In genomic region chr13:67360131-67360744, GRCm38 (mm10) we compare ENCODE assay signal across 8 mouse cellular contexts. TPM values are rescaled to one million over a fixed set of nuclear protein-coding genes. Genes with fewer than 3 reads are reported as not detected.
DNase-seq lines count a peak whose midpoint lies in the region; ATAC-seq and TF ChIP-seq lines count a peak whose summit lies in the region.

Gene Gm28044, minus strand, starts transcription at chr13:67360536.
Gene Zfp953, minus strand, starts transcription at chr13:67360605.

- intact Hi-C loops in gastrocnemius, adult 2 months (cut with DNase I): loop anchor here (1.0 to 5.0 kb wide), 2 partner anchors 27 to 42 kb away; no protein-coding TSS in a partner anchor
- intact Hi-C loops in left cerebral cortex, adult 2 months (cut with DNase I): loop anchor here (1.0 to 2.0 kb wide), 3 partner anchors 27 to 484 kb away; partner anchors contain the start of genes Zfp457 and Zfp595

- DNase-seq in ZHBTc4 (ENCODE audit: low read depth, low spot score): peak; percentile 87
- DNase-seq in gastrocnemius, adult 2 months: peak; percentile 89
- peak; percentile 95 for DNase-seq in hindbrain, postnatal 0 days (ENCODE audit: low spot score)
- DNase-seq in left cerebral cortex, adult 2 months (ENCODE audit: extremely low spot score in 1 of 2, low spot score in 2 of 2): peak; percentile 82 to 88
- peak; percentile 93 to 98 for DNase-seq in right cerebral cortex, adult 2 months (ENCODE audit: low spot score in 2 of 2)
- DNase-seq in urinary bladder, postnatal 14 days (ENCODE audit: low spot score): peak; percentile 92

- ATAC-seq in common myeloid progenitor, adult 5-6 weeks (replicated peaks; ENCODE audit: low read depth, poor library complexity, severe bottlenecking): peak; percentile 97
- ATAC-seq in hindbrain, postnatal 0 days: peak; percentile 95
- peak; percentile 94 for ATAC-seq in megakaryocyte, adult 5-6 weeks (ENCODE audit: poor library complexity, severe bottlenecking)

- H3K4me3 ChIP-seq in gastrocnemius, adult 2 months: peak within 1 kb of the TSS; percentile 90
- H3K4me3 ChIP-seq in hindbrain, postnatal 0 days (ENCODE audit: low read length): peak within 1 kb of the TSS; percentile 73
- peak within 1 kb of the TSS; percentile 76 for H3K4me3 ChIP-seq in left cerebral cortex, adult 2 months

- H3K27ac ChIP-seq in gastrocnemius, adult 2 months: peak within 1 kb of the TSS; percentile 92
- H3K27ac ChIP-seq in hindbrain, postnatal 0 days: peak within 1 kb of the TSS; percentile 67; the same call in 1 of the 2 replicates
- peak within 1 kb of the TSS; percentile 65 for H3K27ac ChIP-seq in left cerebral cortex, adult 2 months

- no peaks in the 10 kb centered on the region for H3K27me3 ChIP-seq in hindbrain, postnatal 0 days (ENCODE audit: insufficient read depth, low read length)

- 0% methylated on average over 15 of the region's 15 CpGs for WGBS in hindbrain, postnatal 0 days

- peak within 1 kb of the TSS; percentile 81 for H3K4me2 ChIP-seq in hindbrain, postnatal 0 days (ENCODE audit: low read depth, low read length)

- H3K4me1 ChIP-seq in hindbrain, postnatal 0 days (ENCODE audit: insufficient read depth, low read length): no peaks in the 10 kb centered on the region

- H3K36me3 ChIP-seq in hindbrain, postnatal 0 days (ENCODE audit: insufficient read depth, low read length): no peaks in the 10 kb centered on the region

- peak; percentile 11; the same call in 1 of the 2 replicates for TF ChIP-seq CTCF in gastrocnemius, adult 2 months (IDR thresholded peaks at IDR 0.05)
- peak; percentile 38 for TF ChIP-seq CTCF in hindbrain, postnatal 0 days (IDR thresholded peaks at IDR 0.05; ENCODE audit: low read depth)
- no peak; the same call in 1 of the 2 replicates for TF ChIP-seq CTCF in left cerebral cortex, adult 2 months (IDR thresholded peaks at IDR 0.05)

- H3K9me3 ChIP-seq in hindbrain, postnatal 0 days (ENCODE audit: low read length): no peaks in the 10 kb centered on the region

- H3K9ac ChIP-seq in hindbrain, postnatal 0 days (replicated peaks; ENCODE audit: low read length): peak within 1 kb of the TSS; percentile 52

RNA-seq across cellular contexts. Expression of gene Gm28044, which starts in this region (rescaled TPM):
- 0.92 and 8.2 TPM in 2 replicates for total RNA-seq in common myeloid progenitor, adult 5-6 weeks (2017)
- 1 to 10 TPM; 1.2 to 1.6 TPM for total RNA-seq in gastrocnemius, adult 2 months (2021)
- total RNA-seq in hindbrain, postnatal 0 days (2014; rRNA removed): not detected in 2 replicates
- 0.51 TPM in 1 of 2 replicates, not detected in the other for polyA plus RNA-seq in hindbrain, postnatal 0 days (2015; fragmentation: Nextera tagmentation; extraction: Ambion mirVana)
- 1 to 10 TPM in 1 of 2 experiments, under 1 TPM in 1; 0.81 to 1.8 TPM for total RNA-seq in left cerebral cortex, adult 2 months (2021)
- 4.0 and 7.5 TPM in 2 replicates for total RNA-seq in megakaryocyte, adult 5-6 weeks (2015)
- total RNA-seq in megakaryocyte, adult 5-6 weeks (2017): 17.5 and 18.9 TPM in 2 replicates

RNA-seq across cellular contexts. Expression of gene Zfp953, which starts in this region (rescaled TPM):
- 8.7 and 9.1 TPM in 2 replicates for total RNA-seq in common myeloid progenitor, adult 5-6 weeks (2017)
- 1 to 10 TPM; 1.1 to 1.2 TPM for total RNA-seq in gastrocnemius, adult 2 months (2021)
- 0.43 and 0.84 TPM in 2 replicates for total RNA-seq in hindbrain, postnatal 0 days (2014; rRNA removed)
- polyA plus RNA-seq in hindbrain, postnatal 0 days (2015; fragmentation: Nextera tagmentation; extraction: Ambion mirVana): 0.23 and 0.24 TPM in 2 replicates
- 1 to 10 TPM in 1 of 2 experiments, under 1 TPM in 1; 0.86 to 1.2 TPM for total RNA-seq in left cerebral cortex, adult 2 months (2021)
- total RNA-seq in megakaryocyte, adult 5-6 weeks (2015): 14.0 and 14.4 TPM in 2 replicates
- total RNA-seq in megakaryocyte, adult 5-6 weeks (2017): 11.3 and 12.1 TPM in 2 replicates

Comparison
In these comparisons a context has a peak if more than half of its experiments do, and no peak if none do; other contexts are left out.
1. Peak in every context shown above with its lines: DNase-seq, ATAC-seq, H3K4me3 ChIP-seq and H3K27ac ChIP-seq.
2. Peak in DNase-seq, ATAC-seq, H3K4me3 ChIP-seq, H3K27ac ChIP-seq, H3K9ac ChIP-seq and H3K4me2 ChIP-seq in hindbrain, postnatal 0 days; RNA of the genes that start here not detected or under 1 TPM.